Mouse (Mus musculus) left cerebral cortex, postnatal 36 days (tissue): ENCODE data around the gene Thap3. TPM values are rescaled to one million over a fixed set of nuclear protein-coding genes. Genes with fewer than 3 reads are reported as not detected.

Experiments
- DNase-seq, 2 experiments: peaks; one replicate each; pipeline ENCODE4 v3.0.0; 2021 to 2022; ENCODE audit warnings: low spot score in 2 of 2, mixed read lengths in 1 of 2
- intact Hi-C: fragments of 180-260 bp; cut with DNase I; formaldehyde crosslinking; loops from one replicate; pipeline ENCODE4 v1.15.1; 2025
- total RNA-seq, 2 experiments: library from RNA; stranded (reverse); gene quantifications; 2 replicates each; pipeline ENCODE4 v1.2.3; 2021

Thap3 gene
- total RNA-seq, 2 experiments from 2014 or later, result 15.2 to 21.8 TPM

DNA sequence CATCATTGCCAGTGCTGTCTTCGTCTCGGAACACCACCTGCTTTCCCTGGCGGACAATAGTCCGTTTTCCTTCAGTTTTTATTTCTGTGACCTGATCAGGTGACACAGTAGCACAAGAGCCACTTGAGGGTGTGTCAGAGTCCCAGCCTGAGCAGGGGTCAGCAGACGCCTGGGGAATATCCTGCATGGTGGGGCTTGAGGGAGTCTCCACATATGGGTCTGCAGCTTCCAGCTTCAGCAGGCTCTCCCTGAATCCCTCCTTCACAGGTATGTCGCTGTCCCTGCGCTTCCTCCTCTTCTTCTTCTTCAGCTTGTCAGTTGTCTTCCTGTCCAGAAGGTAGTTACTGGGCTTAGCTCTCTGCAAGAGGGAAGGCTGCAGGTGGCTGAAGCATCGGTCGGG is 3.3 kb upstream of the Thap3 start:
- no peak for DNase-seq
- intact Hi-C loops, result no loop called here

GRCm38 (mm10) chr4:151989110-151989488 is 302 bp upstream of the Thap3 start:
- intact Hi-C loops, result no loop called here

GRCm38 (mm10) chr4:151988014-151988341 is 819 bp downstream of the Thap3 start:
- intact Hi-C loops, result no loop called here
- no peak for DNase-seq

More at GRCm38 (mm10) chr4:151989110-151989488, 302 bp upstream of the Thap3 start:
- no peak for DNase-seq

DNA sequence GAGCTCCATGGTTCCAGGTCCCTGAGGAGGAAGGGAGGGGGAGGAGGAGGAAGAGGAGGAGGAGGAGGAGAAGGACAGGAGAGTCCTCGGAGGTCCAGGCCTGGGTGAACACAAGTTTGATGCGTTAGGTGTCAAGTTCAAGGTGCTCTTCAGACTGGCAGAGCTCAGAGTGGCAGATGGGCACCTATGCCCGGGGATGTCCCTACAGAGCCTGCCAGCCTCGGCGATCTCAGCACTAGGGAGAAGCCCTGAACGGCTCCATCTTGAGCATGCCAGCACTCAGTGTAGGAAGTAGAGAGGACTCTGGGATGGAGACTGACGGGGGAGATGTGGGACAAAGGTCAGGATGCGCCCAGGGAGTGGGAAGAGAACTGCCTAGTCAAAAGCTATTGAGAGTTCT is 2.1 kb downstream of the Thap3 start:
- DNase-seq, result no peak
- intact Hi-C loops, result no loop called here

DNA sequence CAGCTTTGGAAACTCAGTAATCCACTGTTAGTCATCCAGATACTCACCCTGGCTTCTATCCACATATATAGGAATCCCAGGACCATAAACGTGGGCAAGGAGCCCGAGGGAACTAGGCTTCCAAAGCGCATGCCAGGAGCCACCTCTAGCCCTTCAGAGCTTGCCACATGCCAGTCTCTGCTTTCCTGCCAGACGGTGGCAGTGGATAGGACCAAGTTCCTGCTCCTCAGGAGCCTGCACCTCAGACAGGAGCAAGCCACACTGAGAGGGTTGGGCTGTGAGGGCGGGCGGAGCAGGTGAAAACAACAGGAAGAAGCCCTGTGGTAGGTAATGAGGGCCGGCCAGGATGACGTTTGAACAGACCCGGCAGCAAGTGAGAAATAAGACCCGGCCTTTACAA is 2.9 kb downstream of the Thap3 start:
- intact Hi-C loops, result no loop called here
- DNase-seq, result no peak

DNA sequence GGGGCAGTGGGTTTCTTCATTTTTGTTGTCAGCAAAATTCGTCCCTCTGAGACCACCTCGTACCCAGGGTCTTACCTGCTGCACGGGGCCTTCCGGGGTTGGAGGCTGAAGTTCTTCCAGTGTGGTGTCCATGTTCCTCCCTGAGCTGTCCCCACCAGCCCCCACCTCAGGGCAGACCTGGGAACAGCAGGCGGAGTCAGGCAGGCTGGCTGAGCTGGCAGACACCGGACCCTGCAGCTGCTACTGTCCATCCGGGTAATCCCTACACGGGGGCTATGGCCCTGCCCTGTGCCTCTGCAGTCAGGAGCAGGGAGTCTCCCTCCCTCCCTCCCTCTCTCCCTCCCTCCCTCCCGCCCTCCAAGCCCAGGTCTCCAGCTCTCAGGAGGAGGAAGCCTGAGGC is 5.2 kb downstream of the Thap3 start:
- intact Hi-C loops, result no loop called here
- no peak for DNase-seq

DNA sequence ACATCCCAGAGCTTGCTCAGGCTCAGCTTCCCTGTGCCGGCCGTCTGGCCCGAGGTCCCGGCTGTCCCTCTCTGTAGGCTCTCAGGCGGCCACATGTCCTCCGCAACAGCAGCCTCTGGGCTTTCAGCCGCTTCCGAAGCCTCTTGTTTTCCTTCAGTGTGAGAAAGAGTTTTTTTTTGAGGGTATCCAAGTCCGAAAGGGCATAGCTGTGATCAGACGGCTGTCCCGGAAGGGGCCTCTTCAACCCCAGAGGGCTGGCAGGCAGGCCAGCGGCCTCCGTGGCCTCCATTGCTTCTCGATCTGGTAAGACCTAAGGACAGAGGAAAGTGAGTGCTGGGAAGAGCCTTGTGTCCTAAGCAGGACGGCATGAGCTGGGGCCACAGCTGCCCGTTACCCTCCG is 5.8 kb downstream of the Thap3 start:
- intact Hi-C loops, result no loop called here
- DNase-seq, result no peak

DNA sequence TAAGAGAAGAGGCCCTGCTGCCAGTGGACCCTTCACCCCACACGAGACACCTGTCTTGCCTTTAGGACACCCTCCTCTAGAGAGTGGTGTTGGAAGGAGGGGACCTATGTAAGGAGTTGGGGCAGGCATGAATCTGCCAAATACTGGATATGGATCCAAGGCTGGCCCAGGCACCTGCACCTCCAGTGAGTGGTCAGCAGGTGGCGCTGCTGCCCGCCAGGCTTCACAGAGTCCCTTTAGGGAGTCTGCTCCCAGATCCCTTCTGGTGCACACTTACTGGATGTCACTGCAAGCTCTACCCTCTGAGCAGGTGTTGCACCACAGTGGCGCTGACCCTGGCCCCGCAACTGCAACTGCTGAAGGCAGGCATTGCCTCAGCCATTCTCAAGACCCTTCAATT is 7.4 kb downstream of the Thap3 start:
- intact Hi-C loops, result loop anchor here (2.0 kb wide), 1 partner anchor 49 kb away; no protein-coding TSS in a partner anchor
- peak; percentile 77 to 78 for DNase-seq

DNA sequence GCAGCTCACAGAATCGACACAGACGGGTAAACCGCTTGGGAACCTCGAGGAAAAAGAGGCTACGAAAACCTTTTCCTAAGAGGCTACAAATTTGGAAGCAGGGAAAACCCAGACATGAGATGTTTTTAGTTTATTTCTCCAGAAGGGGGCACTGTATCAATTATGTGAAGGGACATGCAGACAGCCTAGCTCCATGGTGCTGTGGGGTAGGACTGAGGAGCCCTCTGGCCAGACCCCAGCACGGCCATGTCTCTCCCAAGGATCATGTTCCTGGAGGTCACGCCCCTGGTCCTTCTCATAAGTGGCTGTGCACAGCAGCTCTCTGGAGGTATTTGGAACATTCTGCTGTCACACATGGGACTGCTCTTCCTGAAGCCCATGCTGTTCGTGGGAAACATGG is 8.1 kb downstream of the Thap3 start:
- no peak for DNase-seq
- intact Hi-C loops, result loop anchor here (2.0 kb wide), 1 partner anchor 50 kb away; no protein-coding TSS in a partner anchor

GRCm38 (mm10) chr4:151977748-151978147 is 11.0 kb downstream of the Thap3 start:
- peak; percentile 82 to 87 for DNase-seq

GRCm38 (mm10) chr4:151975441-151975840 is 13.4 kb downstream of the Thap3 start:
- DNase-seq, result no peak
- intact Hi-C loops, result loop anchor here (5.0 kb wide), 1 partner anchor 122 kb away; no protein-coding TSS in a partner anchor

More at GRCm38 (mm10) chr4:151977748-151978147, 11.0 kb downstream of the Thap3 start:
- intact Hi-C loops, result loop anchor here (5.0 kb wide), 1 partner anchor 120 kb away; no protein-coding TSS in a partner anchor

GRCm38 (mm10) chr4:151972221-151972967 is 16.4 kb downstream of the Thap3 start:
- intact Hi-C loops, result no loop called here
- no peak for DNase-seq

DNA sequence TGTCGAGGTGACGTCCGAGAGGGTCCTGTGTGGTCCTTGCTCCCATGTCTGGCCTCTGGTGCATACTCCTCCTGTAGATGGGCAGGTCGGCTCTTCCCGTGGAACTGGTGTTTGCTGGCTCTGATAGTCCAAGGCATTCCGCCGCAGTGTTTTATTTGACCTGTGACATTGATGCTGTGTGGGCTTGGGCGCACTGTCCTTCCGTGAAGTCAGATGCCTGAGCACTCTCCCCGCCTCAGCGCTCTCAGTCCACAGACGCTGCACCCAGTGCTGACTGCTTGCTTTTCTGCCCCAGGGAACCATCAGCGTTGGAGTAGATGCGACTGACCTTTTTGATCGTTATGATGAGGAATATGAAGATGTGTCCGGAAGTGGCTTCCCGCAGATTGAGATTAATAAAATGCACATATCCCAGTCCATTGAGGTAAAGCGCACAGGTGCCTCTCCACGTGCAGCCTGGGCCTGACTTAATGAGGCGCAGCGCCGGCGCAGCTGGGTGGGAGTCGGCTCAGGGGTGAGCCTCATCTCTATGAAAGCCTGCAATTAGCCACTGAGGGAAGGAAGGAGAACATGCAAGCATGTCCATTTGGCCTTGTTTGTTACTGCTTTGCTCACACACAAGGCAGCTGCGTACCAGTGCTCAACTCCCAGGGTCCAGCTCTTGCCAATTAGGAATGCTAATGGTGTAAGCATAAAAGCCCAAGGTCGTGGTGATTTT is 20.4 kb downstream of the Thap3 start:
- intact Hi-C loops, result no loop called here
- DNase-seq, result no peak

DNA sequence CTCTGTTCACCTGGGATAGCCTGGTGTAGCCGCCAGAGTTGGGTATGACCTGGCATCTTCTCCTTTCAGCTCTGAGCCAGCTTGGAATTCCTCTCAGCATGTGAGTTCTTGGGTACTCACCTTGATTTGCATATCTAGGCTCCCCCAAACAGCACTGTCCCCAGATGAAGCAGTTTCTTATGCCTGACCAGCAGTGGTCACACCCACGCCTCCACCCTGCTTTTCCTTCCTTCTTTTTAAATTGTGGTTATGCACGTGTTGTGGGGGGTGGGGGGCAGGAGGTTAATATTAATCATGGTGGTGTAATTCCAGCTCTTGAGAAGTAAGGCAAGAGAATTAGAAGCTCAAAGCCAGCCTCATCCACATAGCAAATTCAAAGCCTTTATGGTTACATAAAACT is 26.0 kb downstream of the Thap3 start:
- intact Hi-C loops, result no loop called here
- DNase-seq, result no peak

GRCm38 (mm10) chr4:151960513-151960854 is 28.3 kb downstream of the Thap3 start:
- DNase-seq, result no peak
- intact Hi-C loops, result no loop called here

GRCm38 (mm10) chr4:151959849-151960512 is 28.8 kb downstream of the Thap3 start:
- no peak for DNase-seq
- intact Hi-C loops, result no loop called here

DNA sequence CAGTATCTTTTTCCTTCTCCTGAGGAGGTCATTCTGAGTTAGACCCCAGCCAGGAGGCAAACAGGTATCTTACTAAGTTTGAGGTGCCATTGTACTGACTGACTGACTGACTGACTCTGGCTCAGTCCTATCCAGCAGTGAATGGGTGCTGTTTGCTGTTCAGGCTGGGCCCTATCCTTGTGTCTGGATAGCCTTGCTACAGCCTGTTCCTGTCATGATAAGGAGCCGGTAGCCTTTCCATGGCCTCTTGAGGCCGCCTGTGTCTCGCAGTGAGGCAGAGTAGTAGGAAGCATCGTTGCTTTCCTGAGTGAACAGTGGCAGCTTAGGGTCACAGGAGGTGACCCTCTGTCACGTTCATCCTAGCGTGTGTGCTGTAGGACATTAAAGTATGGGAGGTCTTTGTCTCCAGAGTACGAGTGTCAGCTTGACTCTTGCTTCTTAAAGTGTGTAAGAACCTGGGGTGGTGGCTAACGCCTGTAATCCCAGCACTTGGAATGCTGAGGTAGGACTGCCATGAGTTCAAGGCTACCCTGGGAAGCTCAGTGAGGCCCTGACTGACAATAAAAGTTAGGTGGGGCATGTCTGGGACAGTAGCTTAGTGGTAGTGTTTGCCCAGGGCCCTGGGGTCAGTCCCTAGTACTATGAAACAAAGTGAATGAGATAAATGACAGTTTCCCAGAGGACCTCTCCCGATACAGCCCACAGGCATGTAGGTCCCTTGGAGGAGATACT is 31.0 kb downstream of the Thap3 start:
- intact Hi-C loops, result no loop called here
- no peak for DNase-seq

DNA sequence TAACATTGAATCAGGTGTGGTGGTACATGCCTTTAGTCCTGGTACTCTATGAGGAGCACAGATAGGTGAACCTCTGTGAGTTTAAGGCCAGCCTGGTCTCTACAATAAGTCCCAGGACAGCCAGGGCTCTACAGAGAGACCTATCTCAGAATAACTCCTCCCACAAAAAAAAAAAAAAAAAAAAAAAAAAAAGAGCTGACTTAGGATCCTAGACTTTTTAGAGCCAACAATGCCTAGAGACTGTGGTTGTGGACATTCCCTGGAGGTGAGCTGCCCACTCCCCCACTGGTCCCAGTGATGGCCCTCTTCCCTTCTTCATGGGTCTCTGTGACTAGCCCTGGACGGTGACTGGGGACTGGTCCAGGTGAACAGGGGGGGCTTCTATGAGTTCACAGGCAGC is 33.0 kb downstream of the Thap3 start:
- no peak for DNase-seq
- intact Hi-C loops, result no loop called here

DNA sequence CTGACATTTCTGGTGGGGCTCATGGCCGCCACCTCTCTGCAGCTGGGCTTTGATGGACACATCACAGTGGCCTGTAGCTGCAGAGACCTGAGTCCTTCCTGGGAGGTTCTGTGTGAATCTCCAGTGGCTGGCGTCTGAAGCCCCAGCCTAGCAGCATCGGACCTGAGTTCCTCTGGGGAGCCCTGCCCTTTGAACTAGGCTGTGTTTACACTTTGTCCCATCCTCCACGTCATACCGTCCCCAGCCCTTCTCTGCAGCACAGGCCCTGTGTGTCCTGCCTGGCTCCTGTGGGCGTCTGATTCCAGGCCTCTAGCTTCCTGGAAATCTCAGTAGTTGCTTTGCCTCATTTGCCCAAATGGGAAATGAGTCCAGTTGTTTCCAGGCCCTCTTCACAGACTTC is 35.6 kb downstream of the Thap3 start:
- intact Hi-C loops, result no loop called here
- no peak for DNase-seq
